Mouse (Mus musculus): ENCODE data around the gene Dpy19l1. TPM values are rescaled to one million over a fixed set of nuclear protein-coding genes. Genes with fewer than 3 reads are reported as not detected.
A peak's percentile ranks its signal among the peaks of the same experiment; 100 is the strongest.

Gene Dpy19l1
- polyA plus RNA-seq, 1 experiment = 44.5 TPM

GRCm38 (mm10) chr9:24504381-24504780 is 1.4 kb upstream of the Dpy19l1 start:
- no peak for DNase-seq (ENCODE audit: low read depth)
- TF ChIP-seq CTCF (IDR thresholded peaks at IDR 0.05; ENCODE audit: borderline replicate concordance, extremely low read depth, insufficient read depth, insufficient read length) (no peak), POLR2A (IDR thresholded peaks at IDR 0.05; ENCODE audit: borderline replicate concordance, extremely low read depth, insufficient read depth, insufficient read length, poor library complexity, severe bottlenecking) (no peak)

DNA sequence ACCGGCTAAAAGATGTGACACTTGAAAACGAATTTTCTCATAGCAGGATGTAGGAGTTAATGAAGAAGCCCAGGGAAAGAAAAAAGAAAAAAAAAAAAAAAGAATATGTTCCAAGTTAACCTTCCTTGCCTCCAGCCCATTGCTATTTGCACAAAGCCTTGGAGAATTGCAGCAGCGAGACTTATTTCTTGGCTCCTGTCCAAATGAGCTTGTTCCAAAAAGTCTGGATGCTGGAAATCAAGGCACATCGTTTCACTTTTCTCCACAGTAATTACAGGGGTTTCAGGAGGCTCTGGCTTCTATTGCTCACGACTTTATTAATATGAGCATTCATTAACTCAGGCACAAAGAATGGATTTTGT is 899 bp upstream of the Dpy19l1 start:
- no peak for TF ChIP-seq POLR2A (IDR thresholded peaks at IDR 0.05; ENCODE audit: borderline replicate concordance, extremely low read depth, insufficient read depth, insufficient read length, poor library complexity, severe bottlenecking)
- no peak for TF ChIP-seq CTCF (IDR thresholded peaks at IDR 0.05; ENCODE audit: borderline replicate concordance, extremely low read depth, insufficient read depth, insufficient read length)
- peak; percentile 82 for DNase-seq (ENCODE audit: low read depth)

DNA sequence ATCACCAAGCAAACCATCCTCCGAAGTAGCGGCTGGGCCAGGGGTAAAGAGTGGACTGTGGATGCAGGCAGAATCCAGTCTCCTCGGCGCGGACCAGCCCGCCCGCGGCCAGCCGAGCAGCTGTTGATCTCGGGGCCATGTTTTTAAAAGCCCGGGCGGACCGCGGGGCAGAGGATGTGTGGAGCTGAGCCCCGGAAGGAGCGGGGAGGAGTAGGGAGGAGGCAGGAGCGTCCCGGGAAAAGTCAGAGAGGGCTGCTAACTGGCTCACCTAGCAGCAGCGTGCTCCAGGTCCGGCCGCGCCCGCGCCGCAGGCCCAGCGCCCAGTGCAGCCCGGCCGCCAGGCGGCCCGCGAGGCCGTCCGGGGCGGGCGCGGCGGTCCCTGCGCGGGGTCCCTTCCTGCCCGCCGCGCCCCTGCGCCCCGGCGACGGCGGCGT is 352 bp downstream of the Dpy19l1 start:
- peak; percentile 67 for DNase-seq (ENCODE audit: low read depth)
- TF ChIP-seq CTCF (IDR thresholded peaks at IDR 0.05; ENCODE audit: borderline replicate concordance, extremely low read depth, insufficient read depth, insufficient read length) (no peak), POLR2A (IDR thresholded peaks at IDR 0.05; ENCODE audit: borderline replicate concordance, extremely low read depth, insufficient read depth, insufficient read length, poor library complexity, severe bottlenecking) (no peak)

GRCm38 (mm10) chr9:24501618-24502017 is 1.3 kb downstream of the Dpy19l1 start:
- peak; percentile 68 for DNase-seq (ENCODE audit: low read depth)
- TF ChIP-seq POLR2A (IDR thresholded peaks at IDR 0.05; ENCODE audit: borderline replicate concordance, extremely low read depth, insufficient read depth, insufficient read length, poor library complexity, severe bottlenecking) (no peak), CTCF (IDR thresholded peaks at IDR 0.05; ENCODE audit: borderline replicate concordance, extremely low read depth, insufficient read depth, insufficient read length) (no peak; the same call in 1 of the 2 replicates)

DNA sequence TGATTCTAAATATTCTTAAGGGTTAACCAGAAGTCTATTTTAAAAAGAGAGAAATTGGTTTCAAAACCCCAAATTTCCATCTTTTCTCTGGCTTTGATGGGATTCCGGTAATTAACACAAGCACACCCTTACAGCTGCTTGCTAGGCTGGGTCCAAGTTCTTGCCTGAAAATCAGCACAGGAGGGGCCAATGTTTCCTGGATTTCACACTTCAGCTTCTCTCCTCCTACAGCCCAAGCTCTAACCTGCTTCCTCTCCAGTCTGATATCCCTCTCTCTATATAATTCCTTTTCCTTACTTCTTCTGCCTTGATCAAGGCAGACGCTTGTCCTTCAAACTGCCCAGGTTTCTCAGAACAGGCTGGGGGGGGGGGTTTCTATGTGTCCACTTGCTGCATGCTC is 6.7 kb downstream of the Dpy19l1 start:
- no peak for DNase-seq (ENCODE audit: low read depth)
- TF ChIP-seq CTCF (IDR thresholded peaks at IDR 0.05; ENCODE audit: borderline replicate concordance, extremely low read depth, insufficient read depth, insufficient read length) = no peak
- TF ChIP-seq POLR2A (IDR thresholded peaks at IDR 0.05; ENCODE audit: borderline replicate concordance, extremely low read depth, insufficient read depth, insufficient read length, poor library complexity, severe bottlenecking) = no peak

DNA sequence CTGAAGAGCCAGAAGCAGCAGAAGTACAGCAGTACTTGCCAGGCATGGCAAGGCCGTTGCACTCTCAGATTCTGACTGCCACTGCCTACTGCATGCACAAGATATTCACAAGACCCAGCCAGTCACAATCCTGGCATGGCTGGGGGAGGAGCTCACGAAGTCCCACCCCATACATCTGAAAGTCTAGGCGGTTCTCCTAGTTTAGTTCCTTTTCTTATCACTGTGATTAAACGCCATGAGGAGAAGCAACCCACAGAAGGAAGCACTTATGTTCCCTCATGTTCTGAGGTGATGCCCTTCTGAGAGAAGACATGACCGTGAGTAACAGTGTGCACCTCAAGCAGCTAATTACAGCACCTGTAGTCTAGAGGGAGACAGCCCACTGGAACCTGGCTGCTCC is 12.4 kb downstream of the Dpy19l1 start:
- TF ChIP-seq CTCF (IDR thresholded peaks at IDR 0.05; ENCODE audit: borderline replicate concordance, extremely low read depth, insufficient read depth, insufficient read length) = no peak
- no peak for TF ChIP-seq POLR2A (IDR thresholded peaks at IDR 0.05; ENCODE audit: borderline replicate concordance, extremely low read depth, insufficient read depth, insufficient read length, poor library complexity, severe bottlenecking)
- no peak for DNase-seq (ENCODE audit: low read depth)

DNA sequence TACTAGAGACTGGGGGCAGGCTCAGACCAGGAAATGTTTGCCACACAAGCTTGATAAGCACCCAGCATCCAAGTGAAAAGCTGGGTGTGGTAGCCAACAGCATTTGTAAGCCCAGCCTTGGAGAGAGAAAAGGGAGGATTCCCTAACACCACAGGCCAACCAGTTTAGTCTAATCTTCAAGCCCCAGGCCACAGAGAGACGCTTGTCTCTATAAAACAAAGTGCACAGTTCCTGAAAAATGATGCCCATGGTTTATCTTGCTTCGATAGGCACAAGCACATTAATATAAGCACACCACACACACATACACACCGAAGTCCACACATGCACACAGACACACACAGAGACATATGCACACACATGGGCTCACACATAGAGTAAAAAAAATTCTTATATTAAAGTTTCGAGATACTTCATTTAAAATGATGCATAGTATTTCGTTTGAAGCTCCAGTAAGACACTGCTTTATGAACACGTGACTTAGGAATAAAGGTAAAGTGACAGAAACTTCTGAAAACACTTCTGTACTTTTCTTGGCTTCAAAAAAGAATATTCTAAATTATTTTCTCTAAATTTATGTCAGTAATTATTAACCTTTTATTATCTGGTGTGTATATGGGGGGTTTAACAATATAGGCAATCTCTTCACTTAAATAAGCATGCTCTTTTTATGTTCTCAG is 14.4 kb downstream of the Dpy19l1 start:
- no peak for TF ChIP-seq POLR2A (IDR thresholded peaks at IDR 0.05; ENCODE audit: borderline replicate concordance, extremely low read depth, insufficient read depth, insufficient read length, poor library complexity, severe bottlenecking)
- no peak for TF ChIP-seq CTCF (IDR thresholded peaks at IDR 0.05; ENCODE audit: borderline replicate concordance, extremely low read depth, insufficient read depth, insufficient read length)
- no peak for DNase-seq (ENCODE audit: low read depth)

- TF ChIP-seq CTCF (IDR thresholded peaks at IDR 0.05; ENCODE audit: borderline replicate concordance, extremely low read depth, insufficient read depth, insufficient read length) (no peak), POLR2A (IDR thresholded peaks at IDR 0.05; ENCODE audit: borderline replicate concordance, extremely low read depth, insufficient read depth, insufficient read length, poor library complexity, severe bottlenecking) (no peak)
- DNase-seq (ENCODE audit: low read depth) = no peak
These were observed 20.6 kb downstream of the Dpy19l1 start for GRCm38 (mm10) chr9:24482375-24482774.

- peak; percentile 62 for DNase-seq (ENCODE audit: low read depth)
- TF ChIP-seq CTCF (IDR thresholded peaks at IDR 0.05; ENCODE audit: borderline replicate concordance, extremely low read depth, insufficient read depth, insufficient read length) = no peak
- no peak for TF ChIP-seq POLR2A (IDR thresholded peaks at IDR 0.05; ENCODE audit: borderline replicate concordance, extremely low read depth, insufficient read depth, insufficient read length, poor library complexity, severe bottlenecking)
These were observed 25.7 kb downstream of the Dpy19l1 start for GRCm38 (mm10) chr9:24477251-24477650.

GRCm38 (mm10) chr9:24473824-24474223 is 29.1 kb downstream of the Dpy19l1 start:
- peak; percentile 48 for DNase-seq (ENCODE audit: low read depth)
- TF ChIP-seq POLR2A (IDR thresholded peaks at IDR 0.05; ENCODE audit: borderline replicate concordance, extremely low read depth, insufficient read depth, insufficient read length, poor library complexity, severe bottlenecking) (no peak), CTCF (IDR thresholded peaks at IDR 0.05; ENCODE audit: borderline replicate concordance, extremely low read depth, insufficient read depth, insufficient read length) (no peak)

DNA sequence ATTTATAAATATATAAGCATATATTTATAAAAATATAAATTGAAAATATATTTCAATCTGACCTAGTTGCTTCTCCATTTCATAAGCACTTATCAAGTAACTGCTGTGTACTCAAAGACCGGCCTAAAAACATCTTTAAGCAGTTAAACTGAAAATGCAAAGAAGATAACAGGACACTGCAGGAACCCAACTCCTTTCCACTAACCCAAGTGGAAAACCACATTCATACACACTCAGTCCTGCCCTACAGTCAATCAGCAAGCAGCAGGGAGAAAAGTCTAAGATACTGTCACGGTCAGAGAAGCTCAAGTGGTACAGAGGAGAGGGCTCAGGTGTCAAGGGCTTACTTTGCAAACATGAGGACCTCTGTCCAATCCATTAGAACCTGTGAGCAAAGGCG is 30.4 kb downstream of the Dpy19l1 start:
- no peak for DNase-seq (ENCODE audit: low read depth)
- TF ChIP-seq CTCF (IDR thresholded peaks at IDR 0.05; ENCODE audit: borderline replicate concordance, extremely low read depth, insufficient read depth, insufficient read length) (no peak), POLR2A (IDR thresholded peaks at IDR 0.05; ENCODE audit: borderline replicate concordance, extremely low read depth, insufficient read depth, insufficient read length, poor library complexity, severe bottlenecking) (no peak)

DNA sequence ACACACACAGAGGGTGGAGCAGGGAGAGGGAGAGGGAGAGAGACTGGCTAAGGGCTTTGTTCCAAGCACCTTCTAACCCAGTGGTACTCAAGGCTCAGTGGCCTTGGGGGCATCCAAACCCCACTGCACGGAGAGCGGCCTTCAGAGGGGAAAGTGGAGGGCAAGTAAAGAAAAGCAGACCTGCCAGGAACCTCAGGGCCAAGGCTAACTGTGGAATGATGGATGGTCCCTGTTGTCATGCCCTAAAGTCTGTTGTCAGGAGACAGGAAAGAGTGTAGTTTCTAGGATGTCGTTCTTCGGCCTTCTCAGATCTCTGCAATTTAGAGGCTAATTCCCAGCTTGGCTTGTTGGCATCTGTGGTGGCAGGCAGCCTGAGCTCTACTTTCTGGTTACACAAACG is 32.8 kb downstream of the Dpy19l1 start:
- TF ChIP-seq CTCF (IDR thresholded peaks at IDR 0.05; ENCODE audit: borderline replicate concordance, extremely low read depth, insufficient read depth, insufficient read length) (no peak), POLR2A (IDR thresholded peaks at IDR 0.05; ENCODE audit: borderline replicate concordance, extremely low read depth, insufficient read depth, insufficient read length, poor library complexity, severe bottlenecking) (no peak)

More for the DNA sequence above, 32.8 kb downstream of the Dpy19l1 start:
- no peak for DNase-seq (ENCODE audit: low read depth)
